16 mouse cellular contexts compared by ENCODE assay signal in genomic region chr5:73185424-73185823, GRCm38 (mm10).
"Had no signal": no experiment of that assay in that cellular context is flagged by ENCODE, and none has a peak within 500 bp of the region (broad histone marks: within the 10 kb centered on the region; RNA-seq: fewer than 3 reads in every experiment).

No protein-coding gene starts in this region.

- DNase-seq: retina, postnatal 1 day; right cerebral cortex, adult 18-20 months; right cerebral cortex, postnatal 14 days; right cerebral cortex, postnatal 25 days; right cerebral cortex, postnatal 4 days; spleen, adult 18-20 months; thymus, adult 18-20 months; thymus, adult 2 months; thymus, postnatal 14 days; thymus, postnatal 25 days; thymus, postnatal 36 days; thymus, postnatal 4 days had no signal

- H3K4me1 ChIP-seq: neural tube, embryonic 15.5 days had no signal

- H3K9ac ChIP-seq: neural tube, embryonic 12.5 days; neural tube, embryonic 13.5 days; neural tube, embryonic 15.5 days; stomach, embryonic 15.5 days had no signal

- H3K36me3 ChIP-seq: neural tube, embryonic 12.5 days; neural tube, embryonic 13.5 days; neural tube, embryonic 15.5 days had no signal

- H3K9me3 ChIP-seq: neural tube, embryonic 12.5 days; neural tube, embryonic 13.5 days; neural tube, embryonic 15.5 days; stomach, embryonic 15.5 days had no signal

- H3K4me3 ChIP-seq: neural tube, embryonic 12.5 days; neural tube, embryonic 13.5 days; neural tube, embryonic 15.5 days; stomach, embryonic 15.5 days had no signal

- H3K27ac ChIP-seq: neural tube, embryonic 12.5 days; neural tube, embryonic 13.5 days; neural tube, embryonic 15.5 days; stomach, embryonic 15.5 days had no signal

- H3K27me3 ChIP-seq: neural tube, embryonic 12.5 days; neural tube, embryonic 13.5 days; neural tube, embryonic 15.5 days; stomach, embryonic 15.5 days had no signal

- H3K4me2 ChIP-seq: neural tube, embryonic 12.5 days; neural tube, embryonic 13.5 days; neural tube, embryonic 15.5 days; stomach, embryonic 15.5 days had no signal
